Mouse (Mus musculus): ENCODE results near the gene Nynrin.

Gene Nynrin

GRCm38 (mm10) chr14:55853621-55854285 is at the start of gene Nynrin:
Gene Nynrin, plus strand, starts transcription at chr14:55854010.
- no peak for DNase-seq (ENCODE audit: extremely low read depth, low read depth, low spot score)

- DNase-seq (ENCODE audit: extremely low read depth, low read depth, low spot score) = no peak
Measured at GRCm38 (mm10) chr14:55814885-55815284, 38.9 kb upstream of the Nynrin start.

- no peak for DNase-seq (ENCODE audit: extremely low read depth, low read depth, low spot score)
Measured at GRCm38 (mm10) chr14:55815310-55815751, 38.5 kb upstream of the Nynrin start.

GRCm38 (mm10) chr14:55819845-55820405 is 33.9 kb upstream of the Nynrin start:
- no peak for DNase-seq (ENCODE audit: extremely low read depth, low read depth, low spot score)

GRCm38 (mm10) chr14:55820576-55820975 is 33.2 kb upstream of the Nynrin start:
- DNase-seq (ENCODE audit: extremely low read depth, low read depth, low spot score) = no peak

GRCm38 (mm10) chr14:55822435-55822990 is 31.3 kb upstream of the Nynrin start:
- DNase-seq (ENCODE audit: extremely low read depth, low read depth, low spot score) = no peak

- no peak for DNase-seq (ENCODE audit: extremely low read depth, low read depth, low spot score)
Measured at GRCm38 (mm10) chr14:55822991-55823762, 30.6 kb upstream of the Nynrin start, which contains the start of gene Nfatc4. Gene Nfatc4, plus strand, starts transcription at chr14:55823144.

GRCm38 (mm10) chr14:55824001-55824480 is 29.8 kb upstream of the Nynrin start:
- DNase-seq (ENCODE audit: extremely low read depth, low read depth, low spot score) = no peak

- no peak for DNase-seq (ENCODE audit: extremely low read depth, low read depth, low spot score)
Measured at GRCm38 (mm10) chr14:55824481-55825215, 29.2 kb upstream of the Nynrin start.

- no peak for DNase-seq (ENCODE audit: extremely low read depth, low read depth, low spot score)
Measured at GRCm38 (mm10) chr14:55825216-55826051, 28.4 kb upstream of the Nynrin start.

- DNase-seq (ENCODE audit: extremely low read depth, low read depth, low spot score) = no peak
Measured at GRCm38 (mm10) chr14:55826142-55826541, 27.7 kb upstream of the Nynrin start.

- no peak for DNase-seq (ENCODE audit: extremely low read depth, low read depth, low spot score)
Measured at GRCm38 (mm10) chr14:55826551-55827340, 27.1 kb upstream of the Nynrin start.

- DNase-seq (ENCODE audit: extremely low read depth, low read depth, low spot score) = no peak
Measured at GRCm38 (mm10) chr14:55828716-55829263, 25.0 kb upstream of the Nynrin start.

- DNase-seq (ENCODE audit: extremely low read depth, low read depth, low spot score) = no peak
Measured at GRCm38 (mm10) chr14:55829854-55830253, 24.0 kb upstream of the Nynrin start.

GRCm38 (mm10) chr14:55830331-55830730 is 23.5 kb upstream of the Nynrin start:
- DNase-seq (ENCODE audit: extremely low read depth, low read depth, low spot score) = no peak

- no peak for DNase-seq (ENCODE audit: extremely low read depth, low read depth, low spot score)
Measured at GRCm38 (mm10) chr14:55833126-55833525, 20.7 kb upstream of the Nynrin start.

- DNase-seq (ENCODE audit: extremely low read depth, low read depth, low spot score) = no peak
Measured at GRCm38 (mm10) chr14:55834808-55835533, 18.8 kb upstream of the Nynrin start.

GRCm38 (mm10) chr14:55838312-55838711 is 15.5 kb upstream of the Nynrin start:
- DNase-seq (ENCODE audit: extremely low read depth, low read depth, low spot score) = no peak

All from fat pad, adult 2 months (tissue).